Mouse (Mus musculus): ENCODE data around the gene Hipk1. TPM values are rescaled to one million over a fixed set of nuclear protein-coding genes. Genes with fewer than 3 reads are reported as not detected.

Hipk1 gene
- polyA plus RNA-seq, 1 experiment from 2014 or later, result 13.5 TPM

DNA sequence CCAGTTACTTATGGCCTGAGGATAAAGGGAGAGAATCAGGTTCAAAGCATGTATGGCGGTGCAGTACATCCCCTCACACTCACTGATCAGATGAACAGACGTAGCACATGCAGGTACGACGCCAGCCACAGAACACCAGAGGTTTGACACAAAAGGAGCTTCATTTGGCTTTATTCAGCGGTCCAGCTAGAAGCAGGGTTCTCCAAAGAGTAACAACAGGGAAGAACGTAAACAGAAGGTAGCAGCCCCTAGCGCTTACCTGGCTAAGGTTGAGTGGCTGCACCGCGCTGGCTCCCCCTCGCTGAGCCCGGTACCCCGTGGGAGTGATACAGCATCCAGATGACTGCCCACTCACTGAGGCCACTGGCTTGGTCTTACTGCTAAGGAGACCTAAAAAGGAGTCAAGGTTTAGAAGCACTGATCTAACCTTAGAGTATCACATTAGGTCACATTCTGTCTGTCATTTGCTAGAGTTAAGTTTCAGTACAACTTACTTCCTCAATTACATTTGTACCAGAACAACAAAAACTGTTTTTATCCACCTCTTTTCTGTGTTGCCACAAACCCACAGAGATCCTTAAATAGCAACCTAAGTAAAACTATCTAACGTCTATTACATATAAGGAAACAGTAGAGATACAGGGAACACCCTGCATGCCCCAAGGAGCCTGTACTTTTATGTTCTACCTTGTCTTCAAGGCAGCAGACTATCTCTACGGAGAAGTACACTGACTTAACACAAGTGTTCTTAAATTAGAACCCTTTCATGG lies 46.2 kb downstream of the Hipk1 start:
- Histone ChIP-seq H3K27me3 (replicated peaks) (no peaks in the 10 kb centered on the region), H3K36me3 (peaks cover 69% of the 10 kb centered on the region), H3K9me3 (replicated peaks) (no peaks in the 10 kb centered on the region), H3K4me3 (no peak overlapping the region), H3K9ac (no peak overlapping the region), H3K4me1 (replicated peaks) (peaks cover 8% of the 10 kb centered on the region; the same call in 1 of the 2 replicates), H3K27ac (ENCODE audit: poor library complexity, severe bottlenecking) (no peak overlapping the region), H3K4me2 (no peak overlapping the region)
- no peak for ATAC-seq (ENCODE audit: insufficient number of reproducible peaks, low FRiP score)
- 86% methylated on average over 14 of the region's 14 CpGs for WGBS

DNA sequence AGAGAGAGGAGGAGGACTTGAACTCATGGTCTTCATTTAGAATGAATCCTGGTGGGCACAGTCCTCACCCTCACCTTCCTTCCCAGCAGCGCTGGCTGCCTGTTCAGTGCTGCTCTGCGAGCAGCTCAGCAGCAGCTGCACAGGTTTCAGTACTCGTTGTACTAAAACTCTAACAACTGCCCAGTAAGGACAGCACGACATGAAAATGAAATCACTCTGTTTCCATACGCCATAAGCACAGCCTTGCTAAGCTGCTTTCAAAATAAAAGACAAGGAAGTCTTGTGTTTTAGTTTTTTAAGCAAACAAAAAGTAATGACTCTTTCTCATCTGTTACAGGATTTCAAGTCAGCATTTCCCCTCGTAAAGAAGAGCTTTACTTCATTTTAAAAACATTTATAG lies 48.2 kb downstream of the Hipk1 start:
- Histone ChIP-seq H3K4me3 (no peak overlapping the region), H3K27me3 (replicated peaks) (no peaks in the 10 kb centered on the region), H3K36me3 (peaks cover 51% of the 10 kb centered on the region), H3K4me1 (replicated peaks) (peaks cover 14% of the 10 kb centered on the region), H3K27ac (ENCODE audit: poor library complexity, severe bottlenecking) (no peak overlapping the region), H3K9me3 (replicated peaks) (no peaks in the 10 kb centered on the region), H3K9ac (no peak overlapping the region), H3K4me2 (no peak overlapping the region)
- 86% methylated on average over 6 of the region's 6 CpGs for WGBS
- no peak for ATAC-seq (ENCODE audit: insufficient number of reproducible peaks, low FRiP score)

DNA sequence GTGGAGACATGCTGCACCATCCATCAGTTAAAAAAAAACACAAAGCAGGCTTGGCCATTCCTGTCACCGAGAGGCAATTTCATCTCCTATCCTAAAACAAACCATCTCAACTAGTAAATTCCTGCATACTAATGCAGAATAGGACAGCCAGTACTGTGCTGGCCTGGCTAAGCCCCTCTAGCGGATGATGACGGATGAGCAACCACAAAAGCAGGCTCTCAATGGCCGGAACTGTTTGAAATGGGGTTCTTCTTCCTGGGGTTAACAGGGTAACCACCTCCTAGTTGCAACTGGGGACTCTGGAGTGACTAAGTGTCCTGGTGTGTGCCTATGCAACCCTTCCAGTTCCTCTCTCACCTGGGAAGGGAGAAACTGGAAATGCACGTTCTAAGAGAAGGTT lies 51.0 kb downstream of the Hipk1 start:
- no peak overlapping the region for H3K4me2 ChIP-seq
- H3K4me3 ChIP-seq, result no peak overlapping the region
- H3K36me3 ChIP-seq, result peaks cover 27% of the 10 kb centered on the region
- H3K27ac ChIP-seq (ENCODE audit: poor library complexity, severe bottlenecking), result no peak overlapping the region
- H3K9ac ChIP-seq, result no peak overlapping the region
- no peaks in the 10 kb centered on the region for H3K27me3 ChIP-seq (replicated peaks)
- WGBS, result 61% methylated on average over 5 of the region's 5 CpGs
- H3K4me1 ChIP-seq (replicated peaks), result peaks cover 31% of the 10 kb centered on the region
- H3K9me3 ChIP-seq (replicated peaks), result no peaks in the 10 kb centered on the region
- ATAC-seq (ENCODE audit: insufficient number of reproducible peaks, low FRiP score), result no peak

DNA sequence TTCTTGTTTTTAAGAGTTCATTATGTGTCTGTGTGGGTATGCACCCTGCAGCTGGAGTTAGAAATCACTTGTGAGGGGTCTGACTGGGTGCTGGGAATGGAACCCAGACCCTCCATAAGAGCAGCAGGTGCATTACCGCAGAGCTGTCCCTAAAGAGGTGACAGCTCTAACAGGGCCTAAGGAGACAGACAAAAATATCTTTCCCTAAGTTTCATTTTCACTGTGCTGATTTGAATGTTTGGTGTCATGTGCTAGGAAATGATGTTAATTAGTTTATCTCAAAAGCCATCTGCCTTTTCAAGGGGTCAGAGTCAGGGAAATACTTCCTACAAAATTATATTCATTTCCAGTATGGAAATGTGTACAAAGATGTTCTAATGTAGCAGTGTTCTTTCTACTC lies 52.0 kb downstream of the Hipk1 start, which contains the start of gene Gm10964:
Gene Gm10964, plus strand, starts transcription at position 38 of the 400 bp plus-strand sequence.
- no peak for ATAC-seq (ENCODE audit: insufficient number of reproducible peaks, low FRiP score)
- H3K9ac ChIP-seq, result no peak within 1 kb of the TSS
- H3K4me3 ChIP-seq, result peak within 1 kb of the TSS; percentile 37
- peaks cover 41% of the 10 kb centered on the region for H3K4me1 ChIP-seq (replicated peaks)
- H3K4me2 ChIP-seq, result peak within 1 kb of the TSS; percentile 64
- H3K27ac ChIP-seq (ENCODE audit: poor library complexity, severe bottlenecking), result peak within 1 kb of the TSS; percentile 91
- no peaks in the 10 kb centered on the region for H3K27me3 ChIP-seq (replicated peaks)
- peaks cover 18% of the 10 kb centered on the region for H3K36me3 ChIP-seq
- H3K9me3 ChIP-seq (replicated peaks), result no peaks in the 10 kb centered on the region
- WGBS, result 71% methylated on average over 1 of the region's 1 CpGs

DNA sequence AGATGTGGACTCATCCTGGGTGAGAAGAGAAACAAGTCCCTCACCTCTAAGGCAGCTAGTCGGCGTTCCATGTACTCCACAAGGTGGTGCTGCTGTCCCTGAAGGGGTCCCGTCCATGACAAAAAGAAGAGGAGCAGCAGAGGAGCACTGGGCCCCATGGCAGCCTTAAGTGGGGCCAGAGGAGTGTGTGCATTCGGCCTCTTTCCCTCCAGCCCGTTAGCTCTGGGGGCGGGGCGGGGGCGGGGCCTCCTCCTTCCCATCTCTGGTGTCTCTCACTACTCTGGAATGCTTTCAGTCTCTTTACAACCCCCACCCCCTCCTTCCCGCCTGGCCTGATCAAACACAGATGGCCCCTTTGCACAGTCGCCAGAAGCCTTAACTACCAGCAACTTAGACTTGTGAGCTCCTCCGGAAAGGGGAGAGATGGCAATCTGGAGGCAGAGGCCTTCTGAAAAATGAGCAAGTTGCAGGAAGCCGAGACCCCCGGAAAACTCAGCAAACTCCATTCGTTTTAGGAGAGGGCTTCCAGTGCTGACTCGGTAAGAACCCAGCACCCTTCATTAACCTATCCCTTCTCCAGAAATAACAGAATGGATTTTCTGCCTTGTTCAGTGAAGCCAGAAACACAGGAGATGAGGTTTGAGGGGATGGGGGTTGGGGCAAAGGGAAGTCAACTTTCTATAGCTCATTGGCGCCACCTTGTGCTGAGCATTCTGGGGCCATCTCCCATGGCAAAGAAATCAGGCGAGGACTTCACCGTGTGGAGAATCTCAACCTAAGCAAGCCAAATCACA lies 53.4 kb downstream of the Hipk1 start, which contains the start of gene Olfml3:
Gene Olfml3, minus strand, starts transcription at position 224 of the 794 bp plus-strand sequence.
- no peaks in the 10 kb centered on the region for H3K9me3 ChIP-seq (replicated peaks)
- WGBS, result under 1% methylated on average over 18 of the region's 18 CpGs
- H3K36me3 ChIP-seq, result peaks cover 6% of the 10 kb centered on the region
- peak within 1 kb of the TSS; percentile 64 for H3K4me2 ChIP-seq
- H3K9ac ChIP-seq, result peak within 1 kb of the TSS; percentile 58
- H3K4me1 ChIP-seq (replicated peaks), result peaks cover 55% of the 10 kb centered on the region
- peak within 1 kb of the TSS; percentile 37 for H3K4me3 ChIP-seq
- no peaks in the 10 kb centered on the region for H3K27me3 ChIP-seq (replicated peaks)
- ATAC-seq (ENCODE audit: insufficient number of reproducible peaks, low FRiP score), result peak; percentile 80
- peak within 1 kb of the TSS; percentile 91 for H3K27ac ChIP-seq (ENCODE audit: poor library complexity, severe bottlenecking)

DNA sequence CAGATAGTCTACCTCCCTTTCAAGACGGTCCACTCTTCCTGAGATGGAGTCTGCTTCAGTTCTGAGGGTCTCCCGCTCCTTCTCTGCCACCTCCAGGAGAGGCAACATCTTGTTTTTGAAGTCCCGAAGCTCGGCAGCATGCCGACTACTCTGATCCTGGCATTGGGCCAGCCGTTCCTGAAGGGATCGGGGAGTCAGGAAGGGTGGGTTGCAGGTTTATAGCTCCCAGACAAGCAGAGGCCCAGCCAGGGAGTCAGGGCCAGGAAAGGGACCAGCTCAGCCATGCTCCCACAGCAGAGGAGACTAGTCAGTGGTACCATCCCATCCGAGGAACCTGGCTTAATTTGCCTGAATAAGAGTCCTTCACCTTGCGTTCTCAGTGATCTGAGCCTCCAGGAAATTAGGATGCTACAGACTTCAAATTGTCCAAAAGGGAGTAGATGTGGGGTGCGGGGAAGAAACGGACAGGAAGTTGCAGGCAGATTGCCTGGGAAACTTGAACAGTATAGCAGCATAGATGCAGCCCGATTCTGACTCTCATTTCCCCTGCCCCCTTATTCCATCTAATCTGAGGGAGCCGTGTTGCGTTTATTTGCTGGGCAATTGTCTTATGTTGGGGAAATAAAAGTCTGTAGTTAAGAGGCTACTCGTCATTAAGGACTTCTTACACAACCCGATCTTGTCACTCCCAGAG lies 54.2 kb downstream of the Hipk1 start:
- WGBS, result 31% methylated on average over 16 of the region's 16 CpGs
- Histone ChIP-seq H3K27me3 (replicated peaks) (no peaks in the 10 kb centered on the region), H3K36me3 (peaks cover 4% of the 10 kb centered on the region), H3K4me2 (peak overlapping the region; percentile 64), H3K4me1 (replicated peaks) (peaks cover 57% of the 10 kb centered on the region), H3K27ac (ENCODE audit: poor library complexity, severe bottlenecking) (peak overlapping the region; percentile 91), H3K9me3 (replicated peaks) (peaks cover under 1% of the 10 kb centered on the region; the same call in 1 of the 2 replicates), H3K9ac (peak overlapping the region; percentile 58), H3K4me3 (peak overlapping the region; percentile 37)
- peak; percentile 49; the same call in 1 of the 2 replicates for ATAC-seq (ENCODE audit: insufficient number of reproducible peaks, low FRiP score)

DNA sequence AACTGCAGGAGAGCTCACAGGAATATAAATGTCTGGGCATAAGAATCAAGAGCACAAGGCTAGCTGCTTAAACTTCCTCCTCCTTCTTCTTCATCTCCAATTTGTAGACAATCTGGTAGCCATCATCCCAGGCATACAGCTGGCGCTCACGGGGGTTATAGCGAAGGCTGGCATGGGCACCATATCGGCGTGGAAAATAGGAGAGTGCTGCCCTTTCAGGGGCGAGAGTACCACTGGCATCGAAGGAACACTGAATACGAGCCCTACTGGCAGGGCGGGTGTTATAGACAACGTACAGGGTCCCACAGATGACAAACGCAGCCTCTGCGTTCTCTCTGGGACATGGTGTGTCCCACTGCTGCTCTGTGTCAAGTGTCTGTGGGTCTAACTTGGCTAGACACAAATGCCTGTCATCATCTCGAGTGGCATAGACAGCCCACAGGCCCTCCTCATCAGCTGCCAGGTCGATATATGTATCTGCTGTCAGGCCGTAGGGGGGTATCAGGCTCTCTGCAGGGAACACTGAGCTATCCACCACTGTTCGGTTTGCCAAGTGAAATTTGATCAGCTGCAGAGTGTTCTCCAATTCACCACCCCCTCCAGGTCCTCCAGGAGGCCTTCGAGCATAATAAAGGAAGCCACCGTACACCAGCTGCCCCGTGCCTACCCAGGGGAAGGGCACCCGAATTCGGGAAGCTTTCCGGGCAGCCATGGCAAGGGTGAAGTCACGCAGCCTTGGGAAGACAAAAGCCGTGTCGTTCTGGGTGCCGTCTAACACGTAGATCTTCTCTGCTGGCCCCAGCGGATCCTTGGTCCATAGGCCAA lies 55.4 kb downstream of the Hipk1 start:
- ATAC-seq (ENCODE audit: insufficient number of reproducible peaks, low FRiP score), result no peak
- WGBS, result 58% methylated on average over 28 of the region's 28 CpGs
- peak overlapping the region; percentile 91 for H3K27ac ChIP-seq (ENCODE audit: poor library complexity, severe bottlenecking)
- H3K9me3 ChIP-seq (replicated peaks), result peaks cover 4% of the 10 kb centered on the region; the same call in 1 of the 2 replicates
- peaks cover 5% of the 10 kb centered on the region for H3K36me3 ChIP-seq
- H3K4me2 ChIP-seq, result peak overlapping the region; percentile 64
- no peaks in the 10 kb centered on the region for H3K27me3 ChIP-seq (replicated peaks)
- H3K4me3 ChIP-seq, result peak overlapping the region; percentile 37
- H3K4me1 ChIP-seq (replicated peaks), result peaks cover 57% of the 10 kb centered on the region
- H3K9ac ChIP-seq, result no peak overlapping the region

DNA sequence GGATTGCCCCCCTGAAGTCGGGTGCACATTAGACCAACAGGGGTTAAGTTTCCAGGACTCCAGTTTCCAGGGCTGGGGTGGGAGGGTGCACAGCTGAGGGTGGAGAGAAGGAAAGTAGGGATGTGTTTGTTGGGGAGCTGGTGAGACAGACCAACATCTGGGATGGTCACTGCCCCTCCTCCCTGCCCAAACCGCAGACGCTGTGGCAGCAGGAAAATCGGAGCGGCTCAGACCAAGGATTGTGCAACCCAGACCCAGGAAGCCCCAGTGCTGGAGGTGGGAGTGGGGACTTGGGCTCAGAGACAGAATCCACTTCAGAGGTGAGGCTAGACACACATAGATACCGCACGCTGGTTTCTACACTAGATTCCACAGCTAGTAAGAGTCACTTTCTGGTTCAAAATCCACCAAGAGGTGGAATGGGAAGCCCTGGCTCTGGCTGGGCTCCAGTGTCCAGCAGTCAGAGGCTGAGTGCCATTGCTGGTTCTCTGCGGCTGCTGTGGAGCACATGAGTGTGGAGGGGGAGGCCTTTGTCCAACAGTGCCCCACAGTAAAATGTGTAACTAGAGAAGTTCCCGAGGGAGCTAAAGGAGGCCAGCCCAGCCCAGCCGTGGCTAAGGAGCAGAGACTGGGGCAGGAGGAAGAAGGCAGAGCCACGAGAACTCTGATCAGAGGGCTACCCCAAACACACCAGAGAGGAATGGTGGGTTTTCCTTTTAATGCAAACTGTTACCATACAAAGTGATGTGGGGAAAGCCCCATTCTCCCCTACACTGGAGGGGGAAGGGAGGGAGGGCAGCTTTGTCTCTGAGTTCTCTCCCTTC lies 56.5 kb downstream of the Hipk1 start:
- peaks cover 54% of the 10 kb centered on the region for H3K4me1 ChIP-seq (replicated peaks)
- peaks cover 5% of the 10 kb centered on the region for H3K36me3 ChIP-seq
- H3K4me2 ChIP-seq, result peak overlapping the region; percentile 64
- H3K9me3 ChIP-seq (replicated peaks), result peaks cover 4% of the 10 kb centered on the region; the same call in 1 of the 2 replicates
- peak overlapping the region; percentile 14; the same call in 1 of the 2 replicates for H3K4me3 ChIP-seq
- peak overlapping the region; percentile 52 for H3K9ac ChIP-seq
- peak overlapping the region; percentile 91 for H3K27ac ChIP-seq (ENCODE audit: poor library complexity, severe bottlenecking)
- H3K27me3 ChIP-seq (replicated peaks), result no peaks in the 10 kb centered on the region
- WGBS, result 15% methylated on average over 11 of the region's 11 CpGs
- ATAC-seq (ENCODE audit: insufficient number of reproducible peaks, low FRiP score), result no peak

DNA sequence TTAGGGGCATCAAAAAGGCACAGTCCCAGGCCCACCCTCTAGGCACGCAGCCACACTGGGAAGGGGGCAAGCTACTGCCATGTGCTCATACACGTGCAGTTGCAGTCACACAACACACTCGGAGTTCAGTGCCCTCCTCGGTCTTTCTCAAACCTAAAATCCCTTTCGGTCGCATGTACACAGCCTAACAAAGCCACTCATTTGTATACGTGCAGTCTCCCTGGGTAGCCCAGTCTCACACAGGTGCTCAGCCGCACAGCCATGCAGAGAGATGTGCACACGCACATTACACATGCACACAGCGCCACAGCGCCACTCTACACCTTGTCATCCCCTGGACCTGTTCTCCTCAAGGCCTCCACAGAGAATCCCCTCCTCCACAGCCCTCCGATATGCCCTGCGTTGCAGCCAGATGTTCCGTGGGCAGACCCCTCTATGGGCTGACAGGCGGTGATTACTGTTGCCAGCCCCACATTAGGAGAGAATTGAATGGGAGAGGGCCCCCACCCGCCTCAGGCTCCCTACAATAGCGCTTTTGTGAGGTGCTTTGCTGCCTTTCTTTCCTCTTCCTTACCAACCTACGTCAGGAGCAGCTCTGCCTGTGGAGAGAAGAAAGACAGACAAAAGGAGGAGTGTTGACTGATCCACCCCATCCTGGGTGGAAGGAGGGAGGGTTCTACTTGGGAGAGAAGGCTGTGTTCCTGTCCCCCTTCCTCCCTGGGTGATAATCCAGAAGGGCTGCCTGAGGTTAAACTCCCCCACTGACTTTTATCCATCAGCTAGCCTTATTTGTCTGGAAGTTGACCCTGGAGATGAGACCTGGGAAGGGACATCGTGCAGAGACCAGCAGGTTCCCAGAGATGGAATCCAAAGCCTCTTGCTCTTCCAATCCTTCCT lies 57.3 kb downstream of the Hipk1 start:
- H3K4me1 ChIP-seq (replicated peaks), result peaks cover 51% of the 10 kb centered on the region
- no peaks in the 10 kb centered on the region for H3K27me3 ChIP-seq (replicated peaks)
- peak overlapping the region; percentile 91; the same call in 1 of the 2 replicates for H3K27ac ChIP-seq (ENCODE audit: poor library complexity, severe bottlenecking)
- peaks cover 5% of the 10 kb centered on the region for H3K36me3 ChIP-seq
- peaks cover 4% of the 10 kb centered on the region; the same call in 1 of the 2 replicates for H3K9me3 ChIP-seq (replicated peaks)
- H3K9ac ChIP-seq, result no peak overlapping the region
- no peak for ATAC-seq (ENCODE audit: insufficient number of reproducible peaks, low FRiP score)
- peak overlapping the region; percentile 64 for H3K4me2 ChIP-seq
- no peak overlapping the region for H3K4me3 ChIP-seq
- WGBS, result 43% methylated on average over 19 of the region's 19 CpGs
